Mouse (Mus musculus): Measurements from ENCODE around the gene Cnot10.

DNA sequence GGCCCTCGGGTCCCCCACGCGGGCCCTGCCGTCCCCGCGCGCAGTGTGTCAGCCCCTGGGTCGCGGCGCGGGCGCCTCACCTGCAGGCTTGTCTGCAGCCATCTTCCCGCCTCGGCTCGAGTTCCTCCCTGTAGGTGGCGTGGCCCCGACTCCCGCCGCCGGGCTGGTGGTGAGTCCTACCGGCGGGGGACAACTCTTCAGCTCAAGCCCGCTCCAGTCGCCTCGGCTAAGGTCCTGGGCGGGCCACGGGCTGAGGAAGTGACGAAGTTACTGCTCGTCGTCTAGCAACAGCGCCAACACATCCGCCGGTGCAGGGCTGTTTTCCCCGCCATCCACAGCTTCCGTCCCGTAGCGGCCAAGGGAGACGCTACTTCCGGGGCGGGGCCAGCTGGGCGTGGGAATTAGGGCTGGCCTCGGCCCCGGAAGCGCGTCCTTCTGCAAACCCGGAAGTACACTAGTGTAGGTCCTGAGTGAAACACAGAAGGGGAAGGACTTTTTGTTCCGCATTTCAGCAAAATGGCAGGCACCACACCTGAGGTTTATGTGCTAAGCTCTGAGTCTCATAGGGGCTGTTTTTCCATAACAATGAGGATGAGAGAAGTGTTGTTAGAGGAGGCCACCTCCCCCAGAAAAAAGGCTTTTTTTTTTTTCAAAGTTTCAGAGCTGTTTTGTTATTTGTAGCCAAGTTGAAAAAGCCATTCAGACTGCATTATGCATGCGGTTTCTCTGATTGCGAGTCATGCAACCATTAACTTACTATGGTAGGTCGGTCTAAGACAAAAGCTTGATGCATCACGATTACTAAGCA is at the start of gene Cnot10:
- no peak for TF ChIP-seq CTCF (IDR thresholded peaks at IDR 0.05; ENCODE audit: control insufficient read depth, insufficient read depth, low read length)
- peak; percentile 76; the same call in 1 of the 2 replicates for TF ChIP-seq POLR2A (IDR thresholded peaks at IDR 0.05; ENCODE audit: borderline replicate concordance, control insufficient read depth, low read depth, low read length)
